Mouse (Mus musculus) R1 (cell line): ENCODE data around the gene Ada.

Experiments used
- DNase-seq: peaks from one replicate; pipeline ENCODE4 v3.0.0-alpha.2; 2018; ENCODE audit warnings: low read depth, low spot score

Gene Ada

GRCm38 (mm10) chr2:163735163-163735562 lies 14.9 kb downstream of the Ada start:
- DNase-seq = no peak

GRCm38 (mm10) chr2:163732021-163732420 lies 18.0 kb downstream of the Ada start:
- DNase-seq = no peak

- no peak for DNase-seq
Measured at GRCm38 (mm10) chr2:163728300-163728699, 21.7 kb downstream of the Ada start.

GRCm38 (mm10) chr2:163726766-163727393 lies 23.2 kb downstream of the Ada start:
- no peak for DNase-seq

GRCm38 (mm10) chr2:163722550-163722949 lies 27.5 kb downstream of the Ada start:
- no peak for DNase-seq

GRCm38 (mm10) chr2:163719616-163720015 lies 30.4 kb downstream of the Ada start:
- peak; percentile 12 for DNase-seq

- peak; percentile 55 for DNase-seq
Measured at GRCm38 (mm10) chr2:163718951-163719603, 31.0 kb downstream of the Ada start.

GRCm38 (mm10) chr2:163718526-163718925 lies 31.5 kb downstream of the Ada start:
- no peak for DNase-seq

- DNase-seq = no peak
Measured at GRCm38 (mm10) chr2:163716853-163717252, 33.2 kb downstream of the Ada start.

GRCm38 (mm10) chr2:163716448-163716847 lies 33.6 kb downstream of the Ada start:
- DNase-seq = no peak

GRCm38 (mm10) chr2:163713340-163713739 lies 36.7 kb downstream of the Ada start:
- DNase-seq = no peak

GRCm38 (mm10) chr2:163712874-163713273 lies 37.2 kb downstream of the Ada start:
- no peak for DNase-seq

GRCm38 (mm10) chr2:163712473-163712872 lies 37.6 kb downstream of the Ada start:
- DNase-seq = no peak

- no peak for DNase-seq
Measured at GRCm38 (mm10) chr2:163711368-163711868, 38.6 kb downstream of the Ada start.

GRCm38 (mm10) chr2:163710606-163711159 lies 39.4 kb downstream of the Ada start:
- no peak for DNase-seq

- DNase-seq = no peak
Measured at GRCm38 (mm10) chr2:163710000-163710399, 40.0 kb downstream of the Ada start.

- DNase-seq = no peak
Measured at GRCm38 (mm10) chr2:163708763-163709250, 41.2 kb downstream of the Ada start.

GRCm38 (mm10) chr2:163708321-163708720 lies 41.7 kb downstream of the Ada start:
- DNase-seq = no peak

- no peak for DNase-seq
Measured at GRCm38 (mm10) chr2:163703599-163704260, 46.3 kb downstream of the Ada start.

GRCm38 (mm10) chr2:163702921-163703320 lies 47.1 kb downstream of the Ada start:
- no peak for DNase-seq

- DNase-seq = no peak
Measured at GRCm38 (mm10) chr2:163702431-163702830, 47.6 kb downstream of the Ada start.

- no peak for DNase-seq
Measured at GRCm38 (mm10) chr2:163699078-163699780, 50.8 kb downstream of the Ada start.
